Mouse (Mus musculus) kidney, embryonic 15.5 days (tissue): Measurements from ENCODE around the gene C530025M09Rik. TPM values are rescaled to one million over a fixed set of nuclear protein-coding genes. Genes with fewer than 3 reads are reported as not detected.

Experiments used
- ATAC-seq: fragments of 200-750 bp; cut with Nextera tagmentation; replicated peaks from 2 replicates; pipeline ENCODE4 v1.8.0; 2017; ENCODE audit warnings: moderate TSS enrichment; ENCODE audit not compliant: low FRiP score
- H3K27ac ChIP-seq: fragments of 300-500 bp; sonication (generic); 2 replicates; pipeline ENCODE4 v1.5.1; 2015; ENCODE audit warnings: mild to moderate bottlenecking, inconsistent platforms
- H3K27me3 ChIP-seq: fragments of 300-500 bp; sonication (generic); 2 replicates; pipeline ENCODE4 v1.6.1; 2015; ENCODE audit warnings: inconsistent platforms
- H3K36me3 ChIP-seq: fragments of 300-500 bp; sonication (generic); 2 replicates; pipeline ENCODE4 v1.6.1; 2015; ENCODE audit warnings: inconsistent platforms
- H3K4me1 ChIP-seq: fragments of 300-500 bp; sonication (generic); 2 replicates; pipeline ENCODE4 v1.6.1; 2015; ENCODE audit warnings: inconsistent platforms
- H3K4me2 ChIP-seq: fragments of 300-500 bp; sonication (generic); 2 replicates; pipeline ENCODE4 v1.6.1; 2015; ENCODE audit warnings: moderate library complexity, mild to moderate bottlenecking, inconsistent platforms
- H3K4me3 ChIP-seq: fragments of 300-500 bp; sonication (generic); replicated peaks from 2 replicates; pipeline ENCODE4 v1.5.1; 2015; ENCODE audit warnings: mild to moderate bottlenecking, inconsistent platforms
- H3K9ac ChIP-seq: fragments of 300-500 bp; sonication (generic); 2 replicates; pipeline ENCODE4 v1.6.1; 2015; ENCODE audit warnings: mild to moderate bottlenecking, inconsistent platforms
- H3K9me3 ChIP-seq: fragments of 300-500 bp; sonication (generic); replicated peaks from 2 replicates; pipeline ENCODE4 v1.6.1; 2016; ENCODE audit warnings: inconsistent platforms
- WGBS: fragments of 180-500 bp; shearing (Covaris S2); methylation state at CpG from one replicate; pipeline ENCODE4 v1.1.7; 2015; ENCODE audit warnings: mixed read lengths; 5-methylcytosine and 5-hydroxymethylcytosine counted together
- polyA plus RNA-seq: library from polyadenylated mRNA; unstranded; fragments of >200 nt; fragmentation: Nextera tagmentation; extraction: Ambion mirVana; gene quantifications from 2 replicates; pipeline ENCODE4 v1.2.1, GENCODE M21; 2015

Gene C530025M09Rik
- 0.23 TPM in 1 of 2 replicates, not detected in the other for polyA plus RNA-seq

GRCm38 (mm10) chr2:149830536-149831458, at the start of gene C530025M09Rik:
C530025M09Rik (minus strand) TSS chr2:149831213.
- Histone ChIP-seq H3K4me3 (peak within 1 kb of the TSS; percentile 55), H3K4me1 (peaks cover 25% of the 10 kb centered on the region), H3K27ac (no peak within 1 kb of the TSS), H3K4me2 (peak within 1 kb of the TSS; percentile 95), H3K36me3 (no peaks in the 10 kb centered on the region), H3K9ac (peak within 1 kb of the TSS; percentile 25; the same call in 1 of the 2 replicates), H3K9me3 (no peaks in the 10 kb centered on the region), H3K27me3 (peaks cover 60% of the 10 kb centered on the region)
- WGBS, result under 1% methylated on average over 81 of the region's 82 CpGs
- peak; percentile 92 for ATAC-seq

DNA sequence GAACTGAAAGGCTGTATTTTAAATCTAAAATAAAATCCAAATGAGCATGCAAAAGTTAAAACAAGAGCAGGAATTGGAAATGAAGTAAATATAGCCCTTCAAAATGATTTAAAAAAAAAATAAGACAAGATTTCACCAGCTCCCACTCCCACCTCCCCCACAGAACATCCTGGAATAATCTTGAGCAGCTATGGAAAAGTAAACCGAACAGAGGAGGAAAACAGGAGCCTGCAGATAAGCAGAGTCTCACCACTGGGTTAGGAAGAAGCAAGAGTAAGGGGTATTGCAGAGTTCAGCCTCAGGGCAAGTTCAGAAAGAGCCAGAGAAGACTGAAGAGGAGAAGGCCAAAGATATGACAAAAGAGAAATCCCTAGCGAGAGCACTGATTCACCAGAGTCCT, 46.9 kb upstream of the C530025M09Rik start:
- no peaks in the 10 kb centered on the region for H3K27me3 ChIP-seq
- H3K4me2 ChIP-seq, result no peak overlapping the region
- no peaks in the 10 kb centered on the region for H3K36me3 ChIP-seq
- H3K27ac ChIP-seq, result no peak overlapping the region
- no peak overlapping the region for H3K4me3 ChIP-seq
- H3K9me3 ChIP-seq, result no peaks in the 10 kb centered on the region
- no peak overlapping the region for H3K9ac ChIP-seq
- no peaks in the 10 kb centered on the region for H3K4me1 ChIP-seq
- no peak for ATAC-seq
- 61% methylated on average over 2 of the region's 2 CpGs for WGBS

GRCm38 (mm10) chr2:149873346-149873745, 42.3 kb upstream of the C530025M09Rik start:
- Histone ChIP-seq H3K9me3 (no peaks in the 10 kb centered on the region), H3K4me1 (no peaks in the 10 kb centered on the region), H3K4me2 (no peak overlapping the region), H3K36me3 (no peaks in the 10 kb centered on the region), H3K4me3 (no peak overlapping the region), H3K27me3 (no peaks in the 10 kb centered on the region), H3K9ac (no peak overlapping the region), H3K27ac (no peak overlapping the region)
- WGBS, result 84% methylated on average over 3 of the region's 3 CpGs
- no peak for ATAC-seq

GRCm38 (mm10) chr2:149872496-149872895, 41.5 kb upstream of the C530025M09Rik start:
- ATAC-seq, result no peak
- 93% methylated on average over 4 of the region's 4 CpGs for WGBS

GRCm38 (mm10) chr2:149870496-149870895, 39.5 kb upstream of the C530025M09Rik start:
- no peaks in the 10 kb centered on the region for H3K4me1 ChIP-seq
- no peak overlapping the region for H3K27ac ChIP-seq
- no peak for ATAC-seq
- no peaks in the 10 kb centered on the region for H3K27me3 ChIP-seq
- 67% methylated on average over 2 of the region's 2 CpGs for WGBS
- H3K36me3 ChIP-seq, result no peaks in the 10 kb centered on the region
- H3K4me2 ChIP-seq, result no peak overlapping the region
- H3K4me3 ChIP-seq, result no peak overlapping the region
- no peaks in the 10 kb centered on the region for H3K9me3 ChIP-seq
- H3K9ac ChIP-seq, result no peak overlapping the region

More at GRCm38 (mm10) chr2:149872496-149872895, 41.5 kb upstream of the C530025M09Rik start:
- Histone ChIP-seq H3K27me3 (no peaks in the 10 kb centered on the region), H3K9ac (no peak overlapping the region), H3K4me3 (no peak overlapping the region), H3K4me2 (no peak overlapping the region), H3K9me3 (no peaks in the 10 kb centered on the region), H3K27ac (no peak overlapping the region), H3K36me3 (no peaks in the 10 kb centered on the region), H3K4me1 (no peaks in the 10 kb centered on the region)

- Histone ChIP-seq H3K9ac (no peak overlapping the region), H3K36me3 (no peaks in the 10 kb centered on the region), H3K4me2 (no peak overlapping the region), H3K4me1 (no peaks in the 10 kb centered on the region), H3K4me3 (no peak overlapping the region), H3K9me3 (no peaks in the 10 kb centered on the region), H3K27me3 (no peaks in the 10 kb centered on the region), H3K27ac (no peak overlapping the region)
- ATAC-seq, result no peak
- 76% methylated on average over 5 of the region's 5 CpGs for WGBS
Observed at GRCm38 (mm10) chr2:149865914-149866435, 35.0 kb upstream of the C530025M09Rik start.

DNA sequence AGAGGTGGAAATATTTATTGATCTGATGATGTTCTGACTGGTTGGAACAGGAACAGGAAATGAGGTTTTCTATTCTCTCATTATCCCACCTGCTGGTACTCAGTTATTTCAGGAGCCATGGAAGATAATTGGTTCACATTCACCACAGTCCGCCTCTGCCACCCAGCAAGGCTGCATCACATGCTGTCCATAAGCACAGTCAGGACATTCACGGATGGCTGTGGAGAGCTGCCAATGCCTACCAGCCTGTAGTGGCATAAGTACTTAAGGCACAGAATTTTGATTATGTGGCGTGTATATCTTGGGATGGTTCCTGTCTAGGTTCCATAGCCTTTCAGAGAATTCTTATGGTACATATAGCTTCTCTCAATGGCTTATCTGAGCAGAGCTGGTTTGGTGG, 30.0 kb upstream of the C530025M09Rik start:
- Histone ChIP-seq H3K27ac (no peak overlapping the region), H3K4me2 (no peak overlapping the region), H3K9me3 (no peaks in the 10 kb centered on the region), H3K4me1 (no peaks in the 10 kb centered on the region), H3K36me3 (no peaks in the 10 kb centered on the region), H3K27me3 (no peaks in the 10 kb centered on the region), H3K4me3 (no peak overlapping the region), H3K9ac (no peak overlapping the region)
- ATAC-seq, result no peak
- 93% methylated on average over 3 of the region's 3 CpGs for WGBS

- no peak overlapping the region for H3K27ac ChIP-seq
- H3K27me3 ChIP-seq, result no peaks in the 10 kb centered on the region
- H3K9ac ChIP-seq, result no peak overlapping the region
- H3K4me1 ChIP-seq, result no peaks in the 10 kb centered on the region
- ATAC-seq, result no peak
- H3K4me3 ChIP-seq, result no peak overlapping the region
- H3K9me3 ChIP-seq, result no peaks in the 10 kb centered on the region
- H3K36me3 ChIP-seq, result no peaks in the 10 kb centered on the region
- WGBS, result 58% methylated on average over 4 of the region's 4 CpGs
- no peak overlapping the region for H3K4me2 ChIP-seq
Observed at GRCm38 (mm10) chr2:149848778-149849177, 17.8 kb upstream of the C530025M09Rik start.

DNA sequence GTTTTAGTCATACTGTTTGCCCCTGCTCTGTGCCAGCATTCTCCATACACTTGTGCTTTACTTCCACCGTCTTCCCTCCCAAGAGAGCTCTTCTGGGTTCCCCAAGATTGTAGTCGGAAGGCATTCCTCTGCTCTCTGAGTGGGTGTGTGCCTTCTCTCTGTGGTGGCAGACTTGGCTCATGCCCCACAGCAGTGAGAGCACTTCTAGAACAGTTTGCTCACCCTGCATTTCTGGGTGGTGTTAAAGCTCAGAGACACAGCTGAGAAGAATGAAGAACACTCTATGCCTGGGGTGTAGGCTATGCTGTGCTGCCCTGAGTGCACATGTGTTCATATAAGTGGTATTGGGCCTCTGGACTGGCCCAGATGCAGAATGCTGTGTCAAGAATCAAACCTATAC, 13.6 kb upstream of the C530025M09Rik start:
- Histone ChIP-seq H3K36me3 (no peaks in the 10 kb centered on the region), H3K9me3 (no peaks in the 10 kb centered on the region), H3K27ac (no peak overlapping the region), H3K4me3 (no peak overlapping the region), H3K27me3 (no peaks in the 10 kb centered on the region), H3K4me2 (no peak overlapping the region), H3K4me1 (no peaks in the 10 kb centered on the region), H3K9ac (no peak overlapping the region)
- WGBS, result 79% methylated on average over 2 of the region's 2 CpGs
- no peak for ATAC-seq

DNA sequence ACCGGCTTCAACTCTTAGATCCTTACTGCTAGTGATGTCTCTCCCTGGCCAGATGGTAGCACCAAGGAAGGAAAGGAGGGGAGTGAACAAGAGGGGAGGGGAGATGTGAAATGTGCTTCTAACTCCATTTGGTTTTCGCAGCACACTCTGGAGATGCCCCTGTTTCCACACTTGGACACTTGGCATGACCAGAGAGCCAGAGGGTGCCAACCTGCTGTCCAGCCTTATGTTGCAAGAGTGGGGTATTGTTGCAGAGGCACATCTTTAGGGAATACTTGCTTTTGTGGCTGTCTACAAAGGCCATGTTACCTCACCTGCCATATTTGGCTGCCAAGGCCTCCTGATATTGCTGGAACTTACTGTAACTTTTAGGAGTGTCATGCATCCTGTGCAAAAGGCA, 8.7 kb upstream of the C530025M09Rik start:
- Histone ChIP-seq H3K27ac (no peak overlapping the region), H3K9me3 (no peaks in the 10 kb centered on the region), H3K9ac (no peak overlapping the region), H3K4me2 (no peak overlapping the region), H3K4me3 (no peak overlapping the region), H3K36me3 (no peaks in the 10 kb centered on the region), H3K27me3 (no peaks in the 10 kb centered on the region), H3K4me1 (no peaks in the 10 kb centered on the region)
- WGBS, result 69% methylated on average over 2 of the region's 2 CpGs
- ATAC-seq, result no peak

DNA sequence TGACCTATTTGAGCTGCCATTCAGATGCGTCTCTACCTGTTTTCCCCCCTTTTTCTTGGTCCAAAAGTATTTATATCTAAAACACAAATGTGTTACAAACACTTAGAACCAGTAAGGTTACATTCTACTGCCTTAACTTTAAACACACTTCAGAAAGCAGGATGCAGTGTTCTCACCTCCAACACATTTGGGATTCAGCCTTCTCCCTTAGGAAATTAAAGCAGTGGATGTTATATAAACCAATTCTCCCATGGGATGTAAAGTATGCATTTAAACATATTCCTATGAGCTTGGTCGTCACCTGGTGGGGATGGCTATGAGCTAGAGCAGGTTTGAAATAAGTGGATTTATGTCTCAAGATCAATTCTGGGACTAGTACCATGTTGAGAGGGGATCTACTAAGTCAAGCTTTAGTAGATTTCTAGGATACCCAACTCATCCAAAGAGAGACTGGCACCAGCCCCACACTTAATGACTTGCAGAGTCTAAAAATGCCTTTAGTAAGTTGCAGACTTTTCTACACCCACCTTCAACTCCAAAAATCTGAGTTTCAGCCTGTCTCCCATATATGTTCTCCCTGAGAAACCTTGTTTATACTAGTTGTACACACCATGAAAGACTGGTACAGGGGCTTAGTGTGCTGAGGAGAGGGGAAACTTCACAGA, 5.6 kb upstream of the C530025M09Rik start:
- Histone ChIP-seq H3K4me1 (peaks cover 8% of the 10 kb centered on the region), H3K36me3 (no peaks in the 10 kb centered on the region), H3K4me3 (no peak overlapping the region), H3K4me2 (no peak overlapping the region), H3K9me3 (no peaks in the 10 kb centered on the region), H3K27me3 (peaks cover 23% of the 10 kb centered on the region), H3K9ac (no peak overlapping the region), H3K27ac (no peak overlapping the region)
- 87% methylated on average over 2 of the region's 2 CpGs for WGBS
- no peak for ATAC-seq

GRCm38 (mm10) chr2:149835091-149835490, 4.1 kb upstream of the C530025M09Rik start:
- H3K36me3 ChIP-seq, result no peaks in the 10 kb centered on the region
- H3K4me2 ChIP-seq, result no peak overlapping the region
- H3K4me1 ChIP-seq, result peaks cover 23% of the 10 kb centered on the region
- H3K9me3 ChIP-seq, result no peaks in the 10 kb centered on the region
- 90% methylated on average over 1 of the region's 1 CpGs for WGBS
- no peak overlapping the region for H3K9ac ChIP-seq
- ATAC-seq, result no peak
- H3K27me3 ChIP-seq, result peaks cover 38% of the 10 kb centered on the region
- H3K4me3 ChIP-seq, result no peak overlapping the region
- no peak overlapping the region for H3K27ac ChIP-seq
